Mouse (Mus musculus): ENCODE measurements around the gene Apoa4.

- TF ChIP-seq CTCF (IDR thresholded peaks at IDR 0.05; ENCODE audit: borderline replicate concordance, insufficient read depth, low read length) (no peak), POLR2A (IDR thresholded peaks at IDR 0.05; ENCODE audit: low read depth, low read length) (no peak)
These were observed 20.6 kb downstream of the Apoa4 start for GRCm38 (mm10) chr9:46261131-46261530.
